In the genomic region with DNA sequence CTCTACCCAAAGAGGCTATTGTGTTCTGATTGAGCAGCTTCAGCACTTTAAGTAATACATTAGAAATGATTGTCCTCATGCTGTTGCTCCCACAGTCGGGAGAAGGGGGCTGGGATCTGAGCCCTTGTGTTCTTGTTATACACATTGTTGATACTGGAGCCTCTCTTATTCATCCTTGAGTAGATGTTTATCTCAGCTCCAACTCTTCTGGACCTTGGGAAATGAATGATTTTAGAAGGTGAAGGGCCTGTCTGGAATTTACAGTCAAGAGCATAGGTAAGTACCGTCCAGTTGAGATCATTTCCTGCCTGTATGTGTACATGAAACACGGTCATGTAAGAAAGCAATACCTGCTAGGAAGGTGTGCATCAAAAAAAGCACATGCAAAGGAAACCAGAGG, we compare ENCODE assay signal across 9 mouse cellular contexts. TPM values are rescaled to one million over a fixed set of nuclear protein-coding genes. Genes with fewer than 3 reads are reported as not detected.
A peak's percentile ranks its signal among the peaks of the same experiment; 100 is the strongest.
DNase-seq lines count a peak whose midpoint lies in the region; ATAC-seq and TF ChIP-seq lines count a peak whose summit lies in the region.
"Had no signal": no experiment of that assay in that cellular context is flagged by ENCODE, and none has a peak within 500 bp of the region (broad histone marks: within the 10 kb centered on the region; RNA-seq: fewer than 3 reads in every experiment).

No protein-coding gene starts in this region.

- peak overlapping the region; percentile 90; the same call in 1 of the 2 replicates for H3K4me2 ChIP-seq in liver, embryonic 15.5 days
- H3K4me2 ChIP-seq in liver, embryonic 12.5 days: no peak overlapping the region
- H3K4me2 ChIP-seq in hindbrain, embryonic 12.5 days (replicated peaks): peak overlapping the region; percentile 66
- peak overlapping the region; percentile 87 for H3K4me2 ChIP-seq in liver, postnatal 0 days (ENCODE audit: low read depth, low read length)
- H3K4me2 ChIP-seq in neural tube, embryonic 14.5 days (ENCODE audit: low read depth, low read length): peak overlapping the region; percentile 61

- no peak overlapping the region for H3K4me3 ChIP-seq in liver, embryonic 15.5 days (replicated peaks)
- no peak overlapping the region for H3K4me3 ChIP-seq in liver, embryonic 12.5 days
- H3K4me3 ChIP-seq in hindbrain, embryonic 12.5 days: no peak overlapping the region
- peak overlapping the region; percentile 83; the same call in 1 of the 2 replicates for H3K4me3 ChIP-seq in liver, postnatal 0 days (ENCODE audit: low read depth, low read length)
- peak overlapping the region; percentile 93; the same call in 1 of the 2 replicates for H3K4me3 ChIP-seq in neural tube, embryonic 14.5 days (ENCODE audit: low read depth, low read length)

- no peaks in the 10 kb centered on the region for H3K27me3 ChIP-seq in liver, embryonic 15.5 days
- no peaks in the 10 kb centered on the region for H3K27me3 ChIP-seq in liver, embryonic 12.5 days (replicated peaks)
- no peaks in the 10 kb centered on the region for H3K27me3 ChIP-seq in hindbrain, embryonic 12.5 days
- no peaks in the 10 kb centered on the region for H3K27me3 ChIP-seq in liver, postnatal 0 days (ENCODE audit: insufficient read depth, low read length)
- no peaks in the 10 kb centered on the region for H3K27me3 ChIP-seq in neural tube, embryonic 14.5 days (ENCODE audit: control insufficient read depth, insufficient read depth, low read length)

- TF ChIP-seq EP300 in liver, postnatal 0 days (IDR thresholded peaks at IDR 0.05; ENCODE audit: low read depth): no peak

- WGBS in liver, embryonic 15.5 days (ENCODE audit: insufficient replicate concordance): 64% methylated on average over 3 of the region's 3 CpGs
- 81% methylated on average over 3 of the region's 3 CpGs for WGBS in liver, embryonic 12.5 days (ENCODE audit: insufficient replicate concordance)
- WGBS in hindbrain, embryonic 12.5 days: 73% methylated on average over 3 of the region's 3 CpGs
- 66% methylated on average over 3 of the region's 3 CpGs for WGBS in liver, postnatal 0 days (ENCODE audit: insufficient replicate concordance)
- WGBS in neural tube, embryonic 14.5 days: 64% methylated on average over 3 of the region's 3 CpGs

- H3K27ac ChIP-seq in liver, embryonic 15.5 days (replicated peaks): no peak overlapping the region
- H3K27ac ChIP-seq in liver, embryonic 12.5 days: no peak overlapping the region
- no peak overlapping the region for H3K27ac ChIP-seq in hindbrain, embryonic 12.5 days
- H3K27ac ChIP-seq in liver, postnatal 0 days (ENCODE audit: low read depth): no peak overlapping the region
- H3K27ac ChIP-seq in neural tube, embryonic 14.5 days (ENCODE audit: low read depth, low read length): no peak overlapping the region

- intact Hi-C loops in gastrocnemius, postnatal 14 days (cut with DNase I; ENCODE audit: low total_unique reads): no loop called here

- no peaks in the 10 kb centered on the region for H3K9me3 ChIP-seq in liver, embryonic 15.5 days (replicated peaks)
- no peaks in the 10 kb centered on the region for H3K9me3 ChIP-seq in liver, embryonic 12.5 days (replicated peaks)
- H3K9me3 ChIP-seq in hindbrain, embryonic 12.5 days (replicated peaks): no peaks in the 10 kb centered on the region
- no peaks in the 10 kb centered on the region for H3K9me3 ChIP-seq in liver, postnatal 0 days (ENCODE audit: low read length)
- H3K9me3 ChIP-seq in neural tube, embryonic 14.5 days (ENCODE audit: control insufficient read depth, low read length): no peaks in the 10 kb centered on the region

- H3K4me1 ChIP-seq in liver, embryonic 15.5 days (replicated peaks): peaks cover 39% of the 10 kb centered on the region
- H3K4me1 ChIP-seq in liver, embryonic 12.5 days: peaks cover 30% of the 10 kb centered on the region
- H3K4me1 ChIP-seq in hindbrain, embryonic 12.5 days: peaks cover 14% of the 10 kb centered on the region
- H3K4me1 ChIP-seq in liver, postnatal 0 days (ENCODE audit: insufficient read depth): peaks cover 24% of the 10 kb centered on the region
- peaks cover 12% of the 10 kb centered on the region for H3K4me1 ChIP-seq in neural tube, embryonic 14.5 days (ENCODE audit: control insufficient read depth, insufficient read depth, low read length)

- no peak for DNase-seq in liver, postnatal 0 days
- no peak for DNase-seq in adrenal gland, postnatal 36 days
- no peak for DNase-seq in gastrocnemius, postnatal 14 days
- DNase-seq: kidney, adult 11 months; thymus, postnatal 14 days had no signal

- ATAC-seq in liver, embryonic 15.5 days (ENCODE audit: insufficient read depth): no peak
- no peak for ATAC-seq in liver, embryonic 12.5 days
- no peak for ATAC-seq in hindbrain, embryonic 12.5 days (ENCODE audit: low FRiP score)
- no peak for ATAC-seq in liver, postnatal 0 days
- no peak for ATAC-seq in neural tube, embryonic 14.5 days (ENCODE audit: low read depth)

- H3K36me3 ChIP-seq in liver, embryonic 15.5 days (replicated peaks): no peaks in the 10 kb centered on the region
- 0 out of 2 replicates have a peak, but pooled peaks cover 3% of the 10 kb centered on the region for H3K36me3 ChIP-seq in liver, embryonic 12.5 days
- no peaks in the 10 kb centered on the region for H3K36me3 ChIP-seq in hindbrain, embryonic 12.5 days
- H3K36me3 ChIP-seq in liver, postnatal 0 days (replicated peaks; ENCODE audit: insufficient read depth, low read length): 0 out of 2 replicates have a peak, but pooled peaks cover 3% of the 10 kb centered on the region
- no peaks in the 10 kb centered on the region for H3K36me3 ChIP-seq in neural tube, embryonic 14.5 days (ENCODE audit: control insufficient read depth, insufficient read depth, low read length)

- no peak overlapping the region for H3K9ac ChIP-seq in liver, embryonic 15.5 days
- no peak overlapping the region for H3K9ac ChIP-seq in liver, embryonic 12.5 days
- no peak overlapping the region for H3K9ac ChIP-seq in hindbrain, embryonic 12.5 days
- H3K9ac ChIP-seq in liver, postnatal 0 days (replicated peaks): peak overlapping the region; percentile 89; the same call in 1 of the 2 replicates
- no peak overlapping the region for H3K9ac ChIP-seq in neural tube, embryonic 14.5 days (replicated peaks; ENCODE audit: low read depth, low read length)

- no peak for TF ChIP-seq CTCF in liver, postnatal 0 days (IDR thresholded peaks at IDR 0.05; ENCODE audit: low read depth)

RNA-seq across cellular contexts. Expression of gene Aco1, which starts 2.1 kb away (rescaled TPM):
- polyA plus RNA-seq in liver, embryonic 15.5 days (2015; fragmentation: Nextera tagmentation; extraction: Ambion mirVana): 34.1 and 43.6 TPM in 2 replicates
- 26.9 and 27.5 TPM in 2 replicates for polyA plus RNA-seq in liver, embryonic 12.5 days (2016; fragmentation: Nextera tagmentation; extraction: Ambion mirVana)
- 57.6 and 59.8 TPM in 2 replicates for polyA plus RNA-seq in hindbrain, embryonic 12.5 days (2016; fragmentation: Nextera tagmentation; extraction: Ambion mirVana)
- polyA plus RNA-seq in liver, postnatal 0 days (2015; fragmentation: Nextera tagmentation; extraction: Ambion mirVana): 40.1 and 41.1 TPM in 2 replicates
- polyA plus RNA-seq in neural tube, embryonic 14.5 days (2014; fragmentation: Nextera tagmentation; extraction: Ambion mirVana): 41.8 and 48.3 TPM in 2 replicates
- total RNA-seq in adrenal gland, postnatal 36 days (2021): 100 to 1,000 TPM; 112 to 173 TPM
- total RNA-seq in gastrocnemius, postnatal 14 days (2021): 10 to 100 TPM; 18.1 to 19.3 TPM

Comparison
In these comparisons a context has a peak if more than half of its experiments do, and no peak if none do; other contexts are left out.
1. H3K4me3 ChIP-seq: peak in liver, postnatal 0 days (single experiment) and neural tube, embryonic 14.5 days (single experiment); none in liver, embryonic 15.5 days (single experiment), liver, embryonic 12.5 days (single experiment) and hindbrain, embryonic 12.5 days (single experiment).